Mouse (Mus musculus) intestine, embryonic 16.5 days (tissue): ENCODE measurements around the gene Sp9. TPM values are rescaled to one million over a fixed set of nuclear protein-coding genes. Genes with fewer than 3 reads are reported as not detected.

Experiments
- ATAC-seq: fragments of 200-750 bp; cut with Nextera tagmentation; 2 replicates; pipeline ENCODE4 v1.8.0; 2017; ENCODE audit warnings: moderate TSS enrichment, moderate library complexity
- H3K27ac ChIP-seq: fragments of 300-500 bp; sonication (generic); 2 replicates; pipeline ENCODE4 v1.5.1; 2014; ENCODE audit warnings: mild to moderate bottlenecking, low read length
- H3K27me3 ChIP-seq: fragments of 300-500 bp; sonication (generic); replicated peaks from 2 replicates; pipeline ENCODE4 v1.6.1; 2014; ENCODE audit warnings: low read length, control low read depth, mixed read lengths; ENCODE audit not compliant: control insufficient read depth, insufficient read depth
- H3K36me3 ChIP-seq: fragments of 300-500 bp; sonication (generic); 2 replicates; pipeline ENCODE4 v1.6.1; 2014; ENCODE audit warnings: low read length, control low read depth; ENCODE audit not compliant: control insufficient read depth, insufficient read depth
- H3K4me1 ChIP-seq: fragments of 300-500 bp; sonication (generic); 2 replicates; pipeline ENCODE4 v1.6.1; 2014; ENCODE audit warnings: low read length, control low read depth, mixed read lengths; ENCODE audit not compliant: control insufficient read depth, insufficient read depth
- H3K4me2 ChIP-seq: fragments of 300-500 bp; sonication (generic); 2 replicates; pipeline ENCODE4 v1.6.1; 2014; ENCODE audit warnings: low read depth, low read length, control low read depth
- H3K4me3 ChIP-seq: fragments of 300-500 bp; sonication (generic); 2 replicates; pipeline ENCODE4 v1.5.1; 2014; ENCODE audit warnings: mild to moderate bottlenecking, low read length
- H3K9ac ChIP-seq: fragments of 300-500 bp; sonication (generic); 2 replicates; pipeline ENCODE4 v1.6.1; 2014; ENCODE audit warnings: low read depth, low read length
- H3K9me3 ChIP-seq: fragments of 300-500 bp; sonication (generic); 2 replicates; pipeline ENCODE4 v1.6.1; 2016; ENCODE audit warnings: low read length, control low read depth; ENCODE audit not compliant: control insufficient read depth
- WGBS: fragments of 180-500 bp; shearing (Covaris S2); extraction: QIAGEN DNeasy Blood & Tissue Kit; methylation state at CpG from one replicate; pipeline ENCODE4 v1.1.7; 2014; 5-methylcytosine and 5-hydroxymethylcytosine counted together
- polyA plus RNA-seq: library from polyadenylated mRNA; unstranded; fragments of >200 nt; fragmentation: Nextera tagmentation; extraction: Ambion mirVana; gene quantifications from 2 replicates; pipeline ENCODE4 v1.2.1, GENCODE M21; 2015

Sp9 gene
- polyA plus RNA-seq, 1 experiment from 2014 or later, result not detected

GRCm38 (mm10) chr2:73301979-73302378 lies 30.3 kb downstream of the Sp9 start:
- WGBS, result 60% methylated on average over 1 of the region's 1 CpGs
- Histone ChIP-seq H3K27me3 (no peaks in the 10 kb centered on the region), H3K36me3 (no peaks in the 10 kb centered on the region), H3K4me2 (no peak overlapping the region), H3K9me3 (no peaks in the 10 kb centered on the region), H3K27ac (no peak overlapping the region), H3K9ac (no peak overlapping the region), H3K4me3 (no peak overlapping the region), H3K4me1 (no peaks in the 10 kb centered on the region)
- no peak for ATAC-seq

- H3K4me3 ChIP-seq, result no peak overlapping the region
- no peak overlapping the region for H3K9ac ChIP-seq
- no peaks in the 10 kb centered on the region for H3K9me3 ChIP-seq
- no peaks in the 10 kb centered on the region for H3K4me1 ChIP-seq
- WGBS, result 96% methylated on average over 9 of the region's 9 CpGs
- H3K27ac ChIP-seq, result no peak overlapping the region
- no peaks in the 10 kb centered on the region for H3K27me3 ChIP-seq
- ATAC-seq, result no peak
- no peak overlapping the region for H3K4me2 ChIP-seq
- H3K36me3 ChIP-seq, result no peaks in the 10 kb centered on the region
Measured at GRCm38 (mm10) chr2:73302722-73303121, 31.0 kb downstream of the Sp9 start.

GRCm38 (mm10) chr2:73304506-73304905 lies 32.8 kb downstream of the Sp9 start:
- 88% methylated on average over 5 of the region's 5 CpGs for WGBS
- Histone ChIP-seq H3K27me3 (no peaks in the 10 kb centered on the region), H3K4me2 (no peak overlapping the region), H3K9me3 (no peaks in the 10 kb centered on the region), H3K4me1 (no peaks in the 10 kb centered on the region), H3K9ac (no peak overlapping the region), H3K4me3 (no peak overlapping the region), H3K27ac (no peak overlapping the region), H3K36me3 (peaks cover 5% of the 10 kb centered on the region)
- no peak for ATAC-seq

- 0 out of 2 replicates have a peak, but pooled peaks cover under 1% of the 10 kb centered on the region for H3K4me1 ChIP-seq
- H3K4me3 ChIP-seq, result no peak overlapping the region
- no peak overlapping the region for H3K9ac ChIP-seq
- H3K27me3 ChIP-seq, result no peaks in the 10 kb centered on the region
- peaks cover 5% of the 10 kb centered on the region for H3K36me3 ChIP-seq
- H3K4me2 ChIP-seq, result no peak overlapping the region
- H3K9me3 ChIP-seq, result no peaks in the 10 kb centered on the region
- no peak overlapping the region for H3K27ac ChIP-seq
- 90% methylated on average over 7 of the region's 7 CpGs for WGBS
- no peak for ATAC-seq
Measured at GRCm38 (mm10) chr2:73306006-73306405, 34.3 kb downstream of the Sp9 start.

GRCm38 (mm10) chr2:73312152-73313116 lies 40.7 kb downstream of the Sp9 start, which contains the start of the genes Scrn3 and Cir1:
Gene Scrn3 (plus strand): TSS chr2:73312601.
Gene Cir1 (minus strand): TSS chr2:73312701.
- peak within 1 kb of the TSS; percentile 80 for H3K27ac ChIP-seq
- H3K9me3 ChIP-seq, result no peaks in the 10 kb centered on the region
- H3K9ac ChIP-seq, result peak within 1 kb of the TSS; percentile 89
- peak within 1 kb of the TSS; percentile 90 for H3K4me2 ChIP-seq
- peaks cover 5% of the 10 kb centered on the region for H3K36me3 ChIP-seq
- ATAC-seq, result peak; percentile 98
- under 1% methylated on average over 64 of the region's 64 CpGs for WGBS
- no peaks in the 10 kb centered on the region for H3K27me3 ChIP-seq
- peak within 1 kb of the TSS; percentile 92 for H3K4me3 ChIP-seq
- H3K4me1 ChIP-seq, result peaks cover 8% of the 10 kb centered on the region

GRCm38 (mm10) chr2:73313117-73313501 lies 41.4 kb downstream of the Sp9 start:
- peak; percentile 72 for ATAC-seq
- H3K4me1 ChIP-seq, result peaks cover 8% of the 10 kb centered on the region

GRCm38 (mm10) chr2:73314311-73314710 lies 42.6 kb downstream of the Sp9 start:
- Histone ChIP-seq H3K27ac (no peak overlapping the region), H3K4me3 (no peak overlapping the region), H3K9me3 (no peaks in the 10 kb centered on the region), H3K4me1 (peaks cover 8% of the 10 kb centered on the region), H3K9ac (no peak overlapping the region), H3K36me3 (no peaks in the 10 kb centered on the region), H3K27me3 (no peaks in the 10 kb centered on the region), H3K4me2 (no peak overlapping the region)
- WGBS, result 83% methylated on average over 3 of the region's 3 CpGs
- no peak for ATAC-seq

More at GRCm38 (mm10) chr2:73313117-73313501, 41.4 kb downstream of the Sp9 start:
- H3K36me3 ChIP-seq, result peaks cover 5% of the 10 kb centered on the region
- peak overlapping the region; percentile 92 for H3K4me3 ChIP-seq
- peak overlapping the region; percentile 82 for H3K9ac ChIP-seq
- 38% methylated on average over 14 of the region's 14 CpGs for WGBS
- peak overlapping the region; percentile 57; the same call in 1 of the 2 replicates for H3K27ac ChIP-seq
- H3K4me2 ChIP-seq, result peak overlapping the region; percentile 62
- no peaks in the 10 kb centered on the region for H3K27me3 ChIP-seq
- H3K9me3 ChIP-seq, result no peaks in the 10 kb centered on the region

GRCm38 (mm10) chr2:73317426-73317825 lies 45.7 kb downstream of the Sp9 start:
- H3K36me3 ChIP-seq, result no peaks in the 10 kb centered on the region
- no peak overlapping the region for H3K4me2 ChIP-seq
- no peak overlapping the region for H3K9ac ChIP-seq
- ATAC-seq, result no peak
- H3K27me3 ChIP-seq, result no peaks in the 10 kb centered on the region
- no peaks in the 10 kb centered on the region for H3K9me3 ChIP-seq
- H3K4me1 ChIP-seq, result peaks cover 3% of the 10 kb centered on the region
- no peak overlapping the region for H3K27ac ChIP-seq
- no peak overlapping the region for H3K4me3 ChIP-seq
- WGBS, result 92% methylated on average over 9 of the region's 9 CpGs

- no peak overlapping the region for H3K27ac ChIP-seq
- H3K4me2 ChIP-seq, result no peak overlapping the region
- H3K4me3 ChIP-seq, result no peak overlapping the region
- ATAC-seq, result no peak
- H3K36me3 ChIP-seq, result no peaks in the 10 kb centered on the region
- H3K27me3 ChIP-seq, result no peaks in the 10 kb centered on the region
- H3K9ac ChIP-seq, result no peak overlapping the region
- no peaks in the 10 kb centered on the region for H3K9me3 ChIP-seq
- H3K4me1 ChIP-seq, result no peaks in the 10 kb centered on the region
- WGBS, result 80% methylated on average over 5 of the region's 5 CpGs
Measured at GRCm38 (mm10) chr2:73319218-73319617, 47.5 kb downstream of the Sp9 start.
